Mouse (Mus musculus) lung, postnatal 14 days (tissue): ENCODE results near the gene Stim1.

Experiments used
- DNase-seq: peaks from one replicate; pipeline ENCODE4 v3.0.0; 2021

Gene Stim1

DNA sequence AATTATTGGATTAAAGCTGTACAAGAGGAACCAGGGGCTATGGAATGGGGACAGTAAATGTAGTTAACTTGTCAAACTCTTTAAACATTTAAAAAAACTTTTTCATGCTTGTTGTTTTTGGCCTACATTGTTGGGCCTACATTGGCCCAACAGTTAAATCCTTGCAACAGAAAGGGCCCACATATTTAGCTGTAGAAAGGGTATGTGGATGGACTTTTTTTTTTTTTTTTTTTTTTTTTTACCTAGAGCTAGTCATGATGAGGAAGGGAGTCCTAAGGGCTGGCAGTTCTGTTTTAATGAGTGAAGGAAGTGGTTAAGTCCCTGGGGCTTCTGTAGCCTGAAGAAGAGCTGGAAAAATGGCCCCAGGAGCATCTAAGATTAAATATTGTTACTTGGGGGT lies 42.7 kb downstream of the Stim1 start:
- DNase-seq: no peak

DNA sequence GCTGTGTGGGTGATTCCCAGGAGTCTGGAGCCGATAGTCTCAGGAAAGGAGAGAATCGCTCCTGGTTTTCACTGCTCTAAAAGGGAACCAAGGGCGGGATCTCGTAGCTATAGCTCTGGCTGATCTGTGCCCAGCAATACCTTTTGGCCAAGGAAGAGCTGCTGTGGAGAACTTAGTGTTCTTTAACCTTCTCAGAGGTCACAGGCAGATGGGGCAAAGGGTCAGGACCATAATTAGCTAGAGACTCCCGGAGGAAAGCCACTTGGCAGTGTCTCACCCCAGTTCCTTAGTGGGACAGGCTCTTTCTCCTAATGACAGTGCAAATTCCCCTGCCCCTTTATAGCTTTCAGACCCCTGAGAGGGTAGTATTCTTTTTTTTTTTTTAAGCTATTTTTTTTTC lies 43.2 kb downstream of the Stim1 start:
- no peak for DNase-seq

DNA sequence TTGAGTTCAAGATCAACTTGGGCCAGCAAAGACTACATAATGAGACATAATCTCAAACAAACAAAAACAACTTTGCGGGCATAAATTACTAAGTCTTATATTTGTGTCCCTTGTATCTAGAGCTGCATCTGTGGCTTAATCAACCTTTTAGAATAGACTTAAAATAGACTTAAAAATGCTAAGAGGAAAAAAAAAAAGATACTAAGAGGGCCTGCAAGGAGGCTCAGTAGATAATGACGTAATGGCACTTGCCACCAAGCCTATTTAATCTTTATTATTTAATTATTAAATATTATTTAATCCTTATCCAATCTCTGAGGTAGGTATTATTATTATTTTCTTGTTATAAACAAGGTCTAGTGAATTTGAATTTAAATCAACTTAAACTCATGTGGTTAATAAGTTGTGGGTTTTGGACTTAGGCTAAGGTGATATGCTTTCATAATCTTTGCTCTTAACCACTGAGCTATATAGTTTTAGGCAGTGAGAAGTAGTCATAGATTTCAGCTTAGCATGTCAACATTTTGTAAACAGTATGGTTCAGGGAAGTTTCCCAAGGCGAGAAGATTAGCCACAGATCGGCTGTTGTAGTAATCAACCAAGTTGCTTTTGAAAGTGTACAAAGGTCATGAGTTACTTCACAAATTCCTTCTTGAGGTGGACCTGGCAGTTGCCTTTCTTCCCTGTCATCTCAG lies 45.4 kb downstream of the Stim1 start:
- no peak for DNase-seq

DNA sequence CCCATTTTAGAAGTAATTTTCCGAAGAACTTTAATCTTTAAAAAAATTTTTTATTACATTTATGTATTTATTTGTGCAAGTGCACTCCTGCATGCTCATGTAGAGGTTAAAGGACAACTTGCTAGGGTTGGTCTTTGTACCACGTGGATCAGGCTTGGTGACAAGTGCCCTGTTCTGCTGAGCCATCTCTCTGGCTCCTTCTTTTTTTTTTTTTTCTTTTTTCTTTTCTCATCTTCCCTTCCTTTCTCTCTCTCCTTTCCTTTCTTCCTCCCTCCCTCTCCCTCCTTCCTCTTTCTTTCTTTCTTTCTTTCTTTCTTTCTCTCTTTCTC lies 45.9 kb downstream of the Stim1 start:
- DNase-seq: no peak

DNA sequence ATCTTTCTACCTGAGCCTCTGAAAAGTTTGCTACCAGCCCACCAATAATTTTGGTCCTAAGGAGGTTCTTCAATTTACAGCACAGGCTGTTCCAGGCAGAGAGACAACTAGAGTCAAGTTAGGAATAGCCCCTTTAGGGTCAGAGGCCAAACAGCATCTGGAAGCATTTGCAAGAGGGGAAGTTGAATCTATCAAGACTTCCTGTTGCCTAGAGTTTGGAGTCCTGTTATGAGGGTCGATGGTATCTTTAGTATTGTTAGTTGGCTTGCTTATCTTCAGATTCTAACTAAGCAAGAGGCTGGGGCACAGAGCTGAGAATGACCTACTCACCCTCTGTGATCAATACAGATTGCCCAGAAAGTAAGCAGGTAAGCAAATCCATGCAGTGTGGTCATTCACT lies 46.5 kb downstream of the Stim1 start:
- no peak for DNase-seq

DNA sequence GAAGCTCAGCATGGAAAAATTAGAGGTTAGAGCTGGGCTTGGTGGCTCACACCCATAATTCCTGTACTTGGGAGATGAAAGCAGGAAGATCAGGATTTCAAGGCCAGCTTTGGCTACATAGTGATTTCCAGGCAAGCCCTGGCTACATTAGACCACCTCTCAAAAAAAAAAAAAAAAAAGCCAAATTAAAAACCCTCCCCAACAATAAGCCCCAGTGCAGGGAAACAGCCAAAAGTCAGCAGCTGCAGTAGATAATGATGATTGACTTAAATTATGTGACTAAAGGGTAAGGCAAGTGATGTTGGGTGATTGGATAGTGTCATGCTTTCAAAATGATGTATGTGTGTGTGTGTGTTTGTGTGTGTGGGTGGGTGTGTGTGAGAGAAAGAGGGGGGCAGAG lies 47.3 kb downstream of the Stim1 start:
- DNase-seq: no peak

DNA sequence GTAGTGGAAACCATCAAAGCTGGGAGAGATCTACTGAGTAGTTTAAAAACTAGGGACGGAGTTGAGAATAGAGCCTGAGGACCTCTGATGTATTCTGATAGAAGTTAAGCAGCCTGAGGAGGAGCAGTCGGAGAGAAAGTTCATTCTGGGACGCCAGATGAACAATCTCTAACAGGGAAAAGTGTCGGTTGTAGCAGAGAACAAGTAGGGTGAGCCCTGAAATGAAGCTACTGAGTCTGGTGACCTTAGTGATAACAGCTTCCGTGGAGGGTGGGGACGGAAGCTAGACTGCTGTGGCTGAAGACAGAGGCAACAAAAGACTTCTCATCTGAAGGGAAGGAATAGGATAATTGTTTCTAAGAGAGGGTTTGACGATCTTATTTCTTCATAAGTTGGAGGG lies 47.8 kb downstream of the Stim1 start:
- no peak for DNase-seq

DNA sequence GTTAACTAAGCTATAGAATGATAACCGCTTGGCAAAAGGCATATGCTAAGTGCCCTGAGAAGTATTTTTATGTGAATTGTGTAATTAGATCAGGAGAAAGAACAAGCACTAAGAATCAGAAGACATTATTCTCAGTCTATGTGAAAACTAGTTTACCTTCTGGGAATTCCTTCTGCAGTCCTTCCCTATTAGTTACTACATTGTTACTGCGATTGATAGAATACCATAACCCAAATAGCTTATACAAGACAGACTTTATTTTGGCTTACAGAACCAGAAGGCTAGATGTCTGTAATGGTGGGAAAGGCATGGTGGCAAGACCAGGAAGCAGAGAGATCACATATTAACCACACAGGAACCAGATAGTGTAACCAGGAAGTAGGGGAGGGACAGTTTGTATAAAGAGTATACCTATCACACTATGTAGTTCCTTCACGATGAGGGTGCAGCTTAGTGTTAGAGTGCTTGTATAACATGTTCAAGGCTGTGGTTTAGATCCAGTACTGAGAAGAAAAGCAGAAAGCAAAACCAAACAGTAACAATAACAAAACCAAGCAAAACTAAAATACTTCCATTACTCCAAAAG lies 50.1 kb downstream of the Stim1 start:
- DNase-seq: no peak

DNA sequence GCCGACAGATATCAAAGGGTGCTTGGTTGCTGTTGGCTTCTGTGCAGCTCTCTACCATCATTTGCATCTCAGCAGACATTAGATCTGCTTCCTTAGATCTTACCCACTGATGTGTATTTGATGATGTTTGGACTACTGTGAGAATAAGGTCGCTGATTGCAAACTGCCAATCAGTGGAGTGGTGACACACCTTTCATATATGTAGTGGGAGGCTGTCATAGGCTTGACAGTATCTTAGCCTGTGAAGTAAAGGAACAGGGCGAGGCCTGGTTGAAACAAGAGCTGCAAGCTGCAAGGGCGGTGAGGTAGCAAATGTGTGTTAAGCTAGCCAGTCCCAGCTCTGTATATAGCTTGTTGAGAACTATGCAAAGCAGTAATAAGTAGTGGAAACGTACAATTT lies 54.5 kb downstream of the Stim1 start:
- DNase-seq: no peak

DNA sequence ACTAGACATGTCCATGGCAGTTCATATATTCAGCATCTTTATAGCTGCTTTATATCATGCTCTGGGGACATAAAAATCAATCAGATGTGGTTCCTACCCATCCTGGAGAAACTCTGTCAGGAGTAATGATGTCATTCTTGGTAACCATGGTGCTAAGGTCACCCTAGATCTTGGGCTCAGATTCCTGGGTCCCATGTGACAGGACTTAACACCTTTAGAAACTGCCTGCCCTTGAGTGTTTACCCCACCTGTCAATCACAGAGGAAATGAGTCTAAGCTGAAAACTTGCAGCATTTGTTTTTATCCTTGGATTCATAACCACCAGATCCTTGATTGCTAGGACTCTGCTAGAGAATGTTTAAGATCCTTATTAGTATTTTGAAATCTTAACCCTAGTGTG lies 58.7 kb downstream of the Stim1 start:
- DNase-seq: no peak

DNA sequence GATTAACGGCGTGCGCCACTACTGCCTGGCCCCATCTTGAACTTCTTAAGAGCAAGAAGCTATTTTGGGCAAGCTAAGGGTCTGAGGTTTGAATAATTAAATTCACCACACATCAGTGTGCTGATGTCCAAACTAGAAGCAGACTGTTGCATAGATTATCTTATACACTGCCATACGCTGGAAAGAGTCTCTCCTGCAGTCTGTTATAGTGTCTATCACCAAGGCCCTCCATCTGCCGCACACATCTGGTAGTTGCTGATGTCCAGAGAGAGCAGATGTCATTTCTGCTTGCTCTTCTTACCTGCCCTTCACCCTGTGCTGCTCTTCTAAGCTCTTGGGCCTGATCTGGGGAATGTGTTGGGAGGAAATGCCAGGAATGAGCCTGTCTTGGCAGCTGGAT lies 62.7 kb downstream of the Stim1 start:
- no peak for DNase-seq

DNA sequence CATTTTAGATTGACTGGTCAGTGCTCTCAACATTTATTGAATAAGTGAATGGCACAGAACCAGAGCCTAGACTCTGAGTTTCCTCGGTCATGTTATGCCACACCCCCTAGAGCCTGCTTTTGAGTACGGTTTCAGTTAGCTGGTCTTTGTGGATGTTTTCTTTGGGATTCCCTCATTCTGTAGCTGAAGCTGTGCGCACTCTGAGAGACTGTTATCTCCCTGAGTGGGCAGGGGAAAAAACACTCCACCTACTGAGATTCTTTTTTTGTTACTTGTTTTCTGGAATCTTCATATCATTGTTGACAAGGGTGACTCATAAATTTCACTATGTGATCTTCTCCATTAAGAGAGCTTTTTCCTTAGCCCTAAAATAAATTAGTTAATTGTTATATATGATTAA lies 63.9 kb downstream of the Stim1 start:
- DNase-seq: no peak

DNA sequence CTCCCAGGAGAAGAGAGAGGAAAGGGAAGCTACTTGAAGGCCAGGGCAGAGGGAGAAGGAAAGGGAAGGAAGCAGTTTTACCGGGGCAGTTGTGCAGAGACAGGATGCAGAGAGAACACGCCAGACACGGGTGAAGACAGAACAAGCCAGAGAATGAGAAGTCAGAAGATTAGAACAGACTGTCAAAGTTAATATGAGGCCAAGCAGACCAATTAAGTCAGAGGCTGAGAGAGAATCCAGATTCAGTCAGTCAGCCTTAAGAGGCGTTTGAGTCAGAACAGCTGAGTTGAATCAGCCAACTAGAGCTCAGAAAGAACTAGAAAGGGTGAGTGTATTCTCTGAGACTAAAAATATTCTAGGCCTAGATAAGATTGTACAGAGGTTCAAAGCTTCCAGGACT lies 66.1 kb downstream of the Stim1 start:
- no peak for DNase-seq

DNA sequence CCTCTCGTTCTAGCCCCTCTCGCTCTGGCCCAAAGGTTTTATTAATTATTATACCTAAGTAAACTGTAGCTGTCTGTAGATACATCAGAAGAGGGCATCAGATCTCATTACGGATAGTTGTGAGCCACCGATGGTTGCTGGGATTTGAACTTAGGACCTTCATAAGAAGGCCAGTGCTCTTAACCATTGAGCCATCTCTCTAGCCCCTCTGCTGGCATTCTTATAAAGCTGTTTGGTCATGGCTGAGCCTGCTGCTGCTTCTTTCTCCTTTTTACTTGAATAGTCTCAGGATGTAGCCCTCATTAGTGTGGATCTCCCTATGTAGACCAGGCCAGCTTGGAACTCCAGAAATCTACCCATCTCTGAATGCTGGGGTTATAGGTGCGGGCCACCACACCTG lies 69.7 kb downstream of the Stim1 start:
- no peak for DNase-seq

DNA sequence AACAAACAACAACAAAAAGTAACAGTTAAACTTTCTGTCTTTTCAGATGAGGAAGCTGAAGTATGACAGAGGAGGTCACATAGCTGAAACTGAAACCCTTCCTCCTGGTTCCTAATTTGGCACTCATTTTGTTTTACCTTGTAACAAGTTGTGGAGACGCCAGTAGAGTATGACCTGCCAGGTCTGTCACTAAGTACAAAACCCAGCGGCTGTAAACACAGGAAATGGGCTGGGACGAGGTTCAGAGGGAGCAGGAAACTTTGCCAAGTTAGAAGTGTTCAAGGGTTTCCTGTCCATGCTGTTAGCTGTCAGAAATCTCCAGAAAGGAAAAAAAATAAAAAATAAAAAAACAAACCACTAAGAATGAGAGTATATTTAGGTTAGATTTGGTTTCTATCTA lies 70.3 kb downstream of the Stim1 start:
- DNase-seq: peak; percentile 69

DNA sequence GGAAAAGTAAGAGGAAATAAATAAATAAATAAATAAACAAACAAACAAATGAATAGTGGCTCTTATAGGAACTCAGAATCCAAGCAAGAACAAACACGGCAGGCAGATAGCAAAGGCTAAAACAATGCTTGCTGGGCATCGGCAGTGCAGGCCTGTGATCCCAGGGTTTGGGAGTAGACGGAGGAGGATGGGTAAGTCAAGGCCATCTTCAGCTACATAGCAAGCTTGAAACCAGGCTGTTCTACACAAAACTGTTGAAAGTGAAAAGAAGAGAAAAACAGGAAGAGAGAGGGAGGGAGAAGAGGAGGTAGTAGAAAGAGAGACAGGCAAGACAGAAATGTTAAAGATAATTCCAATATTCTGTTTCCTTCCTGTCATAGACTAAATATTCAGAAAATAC lies 71.3 kb downstream of the Stim1 start:
- no peak for DNase-seq

DNA sequence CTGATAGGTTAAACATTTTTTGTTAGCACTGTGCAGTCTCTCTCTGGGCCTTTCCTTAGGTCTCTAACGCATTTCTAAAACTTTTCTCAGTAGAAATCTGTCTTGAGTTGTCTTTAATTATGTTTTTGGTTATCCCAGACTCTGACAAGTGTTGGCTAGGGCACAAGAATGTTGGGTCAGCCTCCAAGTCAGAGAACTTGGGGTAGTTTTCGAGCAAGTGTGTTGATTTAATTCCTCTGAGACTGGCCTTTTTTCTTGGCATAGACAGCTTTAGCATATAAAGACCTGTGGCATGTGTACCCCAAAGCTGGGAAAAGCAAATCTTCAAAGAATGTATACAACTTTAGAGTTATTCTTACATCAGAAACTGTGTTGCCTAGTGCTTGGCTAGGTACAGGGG lies 78.3 kb downstream of the Stim1 start:
- peak; percentile 43 for DNase-seq

DNA sequence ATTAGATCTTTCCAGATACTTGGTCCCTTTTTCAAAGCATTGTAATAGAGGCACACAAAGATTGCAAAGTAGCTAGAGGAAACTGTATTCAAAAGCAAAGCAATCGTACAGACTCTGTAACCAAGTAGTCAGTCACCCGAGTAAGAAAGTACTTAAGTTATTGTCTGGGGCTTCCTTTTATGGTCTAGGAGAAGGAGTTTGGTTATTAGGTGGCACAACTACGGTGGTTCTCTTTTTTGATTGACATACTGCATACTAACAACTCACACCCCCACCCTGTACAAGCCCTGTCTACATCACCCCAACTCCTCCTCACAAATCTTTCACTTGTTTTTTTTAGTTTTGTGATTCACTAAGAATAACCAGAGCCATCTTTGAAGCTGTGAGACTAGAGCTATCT lies 79.7 kb downstream of the Stim1 start:
- no peak for DNase-seq

DNA sequence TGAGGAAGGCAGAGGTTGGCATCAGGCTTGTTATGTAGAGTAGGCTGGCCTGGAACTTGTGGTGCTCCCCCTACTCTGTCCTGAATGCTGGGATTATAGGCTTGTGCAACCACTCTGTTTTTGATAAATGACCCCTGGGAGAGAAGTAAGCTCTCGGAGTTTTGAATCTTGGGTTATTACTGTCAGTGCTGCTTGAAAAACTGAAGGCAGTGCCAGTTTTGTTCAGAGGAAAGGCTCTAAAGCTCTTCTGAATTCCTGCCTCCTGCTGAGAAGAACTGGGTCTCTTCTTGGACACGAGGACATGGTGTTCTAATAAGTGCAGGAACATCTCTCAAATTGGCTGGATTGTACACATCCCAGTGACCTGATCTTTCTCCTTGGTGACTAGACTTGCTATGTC lies 81.1 kb downstream of the Stim1 start:
- no peak for DNase-seq

DNA sequence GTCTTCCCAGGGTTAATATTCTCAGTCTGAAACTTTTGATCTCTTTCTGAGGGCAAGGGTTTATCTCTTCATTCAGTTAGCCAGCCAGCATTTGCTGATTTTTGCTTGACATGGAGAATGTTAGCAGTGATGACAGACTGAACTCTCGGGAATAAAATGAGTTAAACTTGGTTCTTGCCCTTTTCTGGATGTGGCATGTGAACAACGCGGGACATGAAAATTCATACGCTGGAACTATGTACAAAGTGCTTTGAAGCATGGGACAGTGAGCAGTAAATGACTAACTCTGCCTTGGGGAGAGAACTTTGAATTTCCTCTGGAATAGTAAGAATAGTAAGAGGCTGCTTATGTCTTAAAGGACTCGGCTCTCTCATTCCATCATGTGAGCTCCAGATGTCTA lies 81.6 kb downstream of the Stim1 start:
- no peak for DNase-seq

DNA sequence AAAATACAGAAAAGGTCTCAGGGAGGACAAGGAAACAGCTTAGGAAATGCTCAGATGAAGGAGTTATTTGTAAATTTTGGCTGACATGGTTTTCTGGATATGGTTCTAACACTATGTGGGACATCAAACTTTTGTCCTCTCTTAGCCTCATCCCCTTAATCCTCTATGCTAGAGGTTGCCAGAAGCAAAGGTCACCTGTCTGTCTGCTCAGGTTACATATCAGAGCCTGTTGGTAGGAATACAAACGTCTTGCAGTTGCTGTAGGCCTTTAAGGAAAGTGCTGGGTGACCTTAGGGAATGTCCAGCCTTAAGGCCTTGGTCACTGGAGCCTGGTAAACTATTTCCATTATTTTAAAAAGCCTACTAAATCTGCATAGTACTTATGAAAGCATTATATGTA lies 85.8 kb downstream of the Stim1 start:
- DNase-seq: no peak

DNA sequence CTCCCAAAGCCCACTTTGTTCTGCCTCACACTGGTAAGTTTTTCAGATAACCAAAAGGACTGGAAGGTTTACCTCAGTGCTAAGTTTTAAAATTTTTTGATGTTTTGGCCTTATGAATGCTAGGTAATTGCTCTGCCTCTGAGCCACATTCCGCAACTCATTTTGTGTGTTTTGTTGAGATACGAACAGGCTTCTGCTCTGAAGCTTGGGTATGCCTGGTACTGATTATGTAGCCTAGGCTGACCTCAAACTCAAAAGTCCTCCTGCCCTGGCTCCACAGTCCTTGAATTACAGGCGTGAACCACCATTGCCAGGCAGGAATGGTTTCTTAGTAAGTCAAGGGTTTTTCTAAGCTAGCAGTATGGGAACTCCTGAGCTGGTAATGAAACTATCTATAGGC lies 90.5 kb downstream of the Stim1 start:
- no peak for DNase-seq

DNA sequence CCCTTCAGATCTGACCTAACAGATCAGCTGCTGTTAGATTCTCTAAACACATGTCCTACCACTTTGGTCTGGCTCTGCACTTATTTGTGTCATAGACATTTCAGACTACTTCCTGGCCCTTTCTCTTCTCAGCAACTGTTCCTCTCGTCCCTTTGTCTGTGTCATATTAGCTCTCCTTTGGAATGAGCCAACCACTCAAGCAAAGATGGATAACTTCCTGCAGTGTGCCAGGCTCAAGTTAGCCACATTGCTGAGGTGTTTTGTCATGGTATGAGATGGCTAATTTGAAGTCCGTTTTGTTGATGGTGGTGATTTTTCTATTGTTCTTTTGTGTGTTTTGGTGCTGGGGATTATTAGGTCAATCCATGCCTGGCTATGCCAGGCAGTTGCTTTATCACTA lies 93.7 kb downstream of the Stim1 start:
- no peak for DNase-seq

DNA sequence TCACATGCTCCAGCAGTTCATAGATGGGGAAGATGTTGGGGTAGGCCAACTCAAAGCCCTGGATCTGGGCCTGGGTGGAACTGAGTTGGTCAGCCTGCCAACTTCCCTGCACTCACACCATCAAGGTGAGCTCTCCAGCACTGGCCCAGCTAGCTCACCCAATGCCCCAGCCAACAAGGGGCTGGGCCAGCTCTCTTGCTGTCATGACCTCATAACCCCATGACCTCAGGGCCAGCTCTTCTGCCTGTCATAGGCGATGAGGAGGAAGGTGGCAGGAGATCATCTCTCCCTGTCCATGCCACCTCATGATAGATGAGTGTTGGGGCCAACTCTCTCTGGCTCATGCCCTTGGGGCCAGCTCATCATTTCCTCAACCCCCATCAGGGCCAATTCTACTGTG lies 96.2 kb downstream of the Stim1 start:
- no peak for DNase-seq

DNA sequence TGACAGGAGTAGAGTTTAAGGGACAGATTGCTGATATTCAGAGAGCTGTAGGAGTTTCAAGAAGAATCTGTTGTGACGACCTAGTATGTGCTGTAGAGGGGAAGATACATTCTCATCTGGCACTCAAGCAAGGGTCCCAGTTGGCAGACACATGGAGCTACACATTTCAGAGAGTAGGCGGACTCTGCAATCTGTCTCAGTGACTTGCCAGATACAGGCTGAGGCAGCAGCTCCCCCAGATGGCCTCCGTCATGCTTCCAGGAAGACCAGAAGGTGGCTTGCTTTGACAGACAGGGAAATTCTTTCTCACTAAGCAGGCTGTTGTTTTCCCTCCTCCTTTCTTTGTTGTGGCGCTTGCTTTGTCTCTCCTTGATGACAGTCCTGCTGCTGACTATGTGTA lies 102.1 kb downstream of the Stim1 start:
- peak; percentile 32 for DNase-seq

DNA sequence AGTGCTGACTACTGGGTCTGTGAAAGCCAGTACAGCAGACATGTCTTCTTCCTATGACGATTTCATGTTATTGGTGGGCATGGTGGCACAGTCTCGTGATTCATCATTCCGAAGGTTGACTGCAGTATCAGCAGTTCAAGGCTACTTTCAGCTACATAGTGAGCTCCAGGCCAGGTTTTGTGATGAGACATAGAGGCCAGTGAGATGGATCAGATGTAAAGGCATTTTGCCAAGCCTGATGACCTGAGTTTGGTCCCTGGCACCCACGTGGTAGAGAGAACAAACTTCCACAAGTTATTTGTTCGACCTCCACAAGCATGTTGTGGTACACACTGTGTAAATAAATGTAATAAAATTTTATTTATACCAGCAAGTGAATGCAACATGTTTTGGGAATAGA lies 102.9 kb downstream of the Stim1 start:
- no peak for DNase-seq
